ENCODE assay signal across 31 mouse cellular contexts in the genomic region with DNA sequence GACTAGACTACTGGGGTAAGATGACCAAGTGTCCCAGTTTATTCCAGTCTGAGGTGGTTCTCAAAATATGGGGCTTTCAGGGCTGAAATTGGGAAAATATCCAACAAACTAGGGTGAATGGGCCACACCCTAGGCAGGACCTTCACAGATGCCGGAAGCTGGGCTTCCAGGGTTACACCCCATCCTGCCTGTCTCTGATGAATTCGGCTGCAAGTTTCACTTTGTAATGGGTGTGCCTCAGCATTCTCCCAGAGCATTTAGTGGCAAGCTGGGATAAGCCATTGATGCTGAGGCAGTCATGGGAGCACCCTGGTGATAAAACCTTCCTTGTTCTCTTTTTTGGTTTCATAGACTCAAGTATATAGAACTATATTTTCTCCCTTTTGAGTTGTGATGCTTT.
DNase-seq lines count a peak whose midpoint lies in the region; ATAC-seq and TF ChIP-seq lines count a peak whose summit lies in the region.
"Had no signal": no experiment of that assay in that cellular context is flagged by ENCODE, and none has a peak within 500 bp of the region (broad histone marks: within the 10 kb centered on the region; RNA-seq: fewer than 3 reads in every experiment).

No protein-coding gene starts in this region.

- peaks cover 0 to 2% of the 10 kb centered on the region in 2 experiments; a peak in 1 of 4 replicates for H3K4me1 ChIP-seq in ES-E14 (ENCODE audit: control insufficient read depth in 2 of 2, insufficient read depth in 2 of 2, low read length in 2 of 2, poor library complexity in 1 of 2)
- H3K4me1 ChIP-seq in neural tube, embryonic 15.5 days = no peaks in the 10 kb centered on the region
- H3K4me1 ChIP-seq: embryonic facial prominence, embryonic 10.5 days; embryonic facial prominence, embryonic 13.5 days; forebrain, embryonic 12.5 days; forebrain, embryonic 15.5 days; heart, embryonic 15.5 days; hindbrain, embryonic 12.5 days; hindbrain, embryonic 15.5 days had no signal

- peak; percentile 20 for DNase-seq in gastrocnemius, adult 2 months
- DNase-seq in gastrocnemius, postnatal 36 days = no peak
- peak; percentile 9 for DNase-seq in heart, adult 9 months (ENCODE audit: low spot score in 2 of 2)
- DNase-seq in heart, postnatal 36 days = no peak
- DNase-seq in ES-E14 (ENCODE audit: low read depth, low spot score) = peak; percentile 24
- DNase-seq in ZHBTc4 (ENCODE audit: low read depth, low spot score) = peak; percentile 64
- no peak for DNase-seq in frontal cortex, adult 2 months (ENCODE audit: extremely low spot score in 1 of 2, low spot score in 1 of 2)
- DNase-seq: adrenal gland, adult 8-10 months; adrenal gland, postnatal 25 days; B cell, adult 2 months; cerebellum, adult 11-12 months; cerebellum, adult 8-10 months; cerebellum, postnatal 10 days; cerebellum, postnatal 36 days; embryo, embryonic 11 days; gastrocnemius, postnatal 10 days; heart, postnatal 14 days; kidney, adult 8-10 months had no signal

- no peak for ATAC-seq in neural tube, embryonic 15.5 days (ENCODE audit: low FRiP score)
- ATAC-seq: activated CD4-positive, CD25-positive, alpha-beta regulatory T cell, adult 4 months; forebrain, embryonic 15.5 days; intestine, postnatal 0 days had no signal

- 97% methylated on average over 2 of the region's 2 CpGs for WGBS in neural tube, embryonic 15.5 days

- H3K27me3 ChIP-seq in neural tube, embryonic 15.5 days (replicated peaks) = no peaks in the 10 kb centered on the region
- H3K27me3 ChIP-seq: CH12.LX; embryonic facial prominence, embryonic 13.5 days; forebrain, embryonic 12.5 days; forebrain, embryonic 15.5 days; heart, embryonic 15.5 days; hindbrain, embryonic 12.5 days; hindbrain, embryonic 15.5 days had no signal

- in situ Hi-C loops in ES-E14 (cut with MboI; ENCODE audit: low sequenced_read_pairs in 2 of 2, unreplicated experiment in 2 of 2) = no loop called here

- no peaks in the 10 kb centered on the region for H3K36me3 ChIP-seq in ES-E14 (ENCODE audit: control insufficient read depth, insufficient read depth, low read length, poor library complexity, severe bottlenecking)
- no peaks in the 10 kb centered on the region for H3K36me3 ChIP-seq in neural tube, embryonic 15.5 days
- H3K36me3 ChIP-seq: embryonic facial prominence, embryonic 10.5 days; embryonic facial prominence, embryonic 13.5 days; forebrain, embryonic 12.5 days; forebrain, embryonic 15.5 days; heart, embryonic 15.5 days; hindbrain, embryonic 12.5 days; hindbrain, embryonic 15.5 days had no signal

- no peak overlapping the region for H3K4me3 ChIP-seq in gastrocnemius, adult 2 months
- no peak overlapping the region for H3K4me3 ChIP-seq in ES-E14 (ENCODE audit: insufficient read depth in 1 of 2, low read depth in 1 of 2, low read length in 2 of 2, poor library complexity in 1 of 2, severe bottlenecking in 1 of 2)
- no peak overlapping the region for H3K4me3 ChIP-seq in neural tube, embryonic 15.5 days (replicated peaks)
- H3K4me3 ChIP-seq: embryonic facial prominence, embryonic 10.5 days; embryonic facial prominence, embryonic 13.5 days; erythroblast, embryonic 14.5 days; forebrain, embryonic 12.5 days; forebrain, embryonic 15.5 days; heart, embryonic 15.5 days; hindbrain, embryonic 12.5 days; hindbrain, embryonic 15.5 days had no signal

- H3K9me3 ChIP-seq in ES-E14 (ENCODE audit: control insufficient read depth, insufficient read depth, low read depth, low read length) = no peaks in the 10 kb centered on the region
- H3K9me3 ChIP-seq in neural tube, embryonic 15.5 days (replicated peaks) = no peaks in the 10 kb centered on the region
- H3K9me3 ChIP-seq: embryonic facial prominence, embryonic 10.5 days; embryonic facial prominence, embryonic 13.5 days; forebrain, embryonic 12.5 days; forebrain, embryonic 15.5 days; heart, embryonic 15.5 days; hindbrain, embryonic 12.5 days; hindbrain, embryonic 15.5 days had no signal

- no peak for TF ChIP-seq CTCF in gastrocnemius, adult 2 months (IDR thresholded peaks at IDR 0.05)

- no peak overlapping the region for H3K4me2 ChIP-seq in neural tube, embryonic 15.5 days
- H3K4me2 ChIP-seq: embryonic facial prominence, embryonic 13.5 days; forebrain, embryonic 12.5 days; forebrain, embryonic 15.5 days; heart, embryonic 11.5 days; heart, embryonic 15.5 days; hindbrain, embryonic 12.5 days; hindbrain, embryonic 15.5 days had no signal

- intact Hi-C loops in gastrocnemius, adult 2 months (cut with DNase I) = no loop called here
- intact Hi-C loops in gastrocnemius, postnatal 36 days (cut with DNase I) = no loop called here
- intact Hi-C loops in heart, postnatal 36 days (cut with DNase I) = no loop called here

- no peak overlapping the region for H3K27ac ChIP-seq in gastrocnemius, adult 2 months
- H3K27ac ChIP-seq in ES-E14 (ENCODE audit: insufficient read depth, low read depth, low read length, poor library complexity, severe bottlenecking) = no peak overlapping the region
- no peak overlapping the region for H3K27ac ChIP-seq in neural tube, embryonic 15.5 days (replicated peaks)
- H3K27ac ChIP-seq: embryonic facial prominence, embryonic 10.5 days; embryonic facial prominence, embryonic 13.5 days; forebrain, embryonic 12.5 days; forebrain, embryonic 15.5 days; heart, embryonic 15.5 days; hindbrain, embryonic 12.5 days; hindbrain, embryonic 15.5 days had no signal

- H3K9ac ChIP-seq in ES-E14 (ENCODE audit: insufficient read depth, low read depth, low read length, poor library complexity, severe bottlenecking) = no peak overlapping the region
- H3K9ac ChIP-seq in neural tube, embryonic 15.5 days (replicated peaks) = no peak overlapping the region
- H3K9ac ChIP-seq: embryonic facial prominence, embryonic 13.5 days; forebrain, embryonic 12.5 days; forebrain, embryonic 15.5 days; heart, embryonic 15.5 days; hindbrain, embryonic 12.5 days; hindbrain, embryonic 15.5 days had no signal

TF ChIP-seq in ES-E14, 5 proteins besides CTCF, POLR2A, EP300 and RAD21:
- TF ChIP-seq MAFK (IDR thresholded peaks at IDR 0.05; ENCODE audit: insufficient read depth, low read depth, low read length) (no peak), CHD2 (IDR thresholded peaks at IDR 0.05; ENCODE audit: low read depth, low read length) (no peak), HCFC1 (IDR thresholded peaks at IDR 0.05; ENCODE audit: borderline replicate concordance, insufficient read depth, low read length) (no peak), ZC3H11A (IDR thresholded peaks at IDR 0.05; ENCODE audit: borderline replicate concordance, low read depth, low read length) (no peak), ZNF384 (IDR thresholded peaks at IDR 0.05; ENCODE audit: low read depth, low read length) (no peak)

Comparison
In these comparisons a context has a peak if more than half of its experiments do, and no peak if none do; other contexts are left out.
1. DNase-seq: peak in gastrocnemius, adult 2 months (single experiment), heart, adult 9 months (2 of 2), ES-E14 (single experiment) and ZHBTc4 (single experiment); none in gastrocnemius, postnatal 36 days (0 of 2), heart, postnatal 36 days (0 of 2) and frontal cortex, adult 2 months (0 of 2).